Mouse (Mus musculus): ENCODE measurements around the gene Prpf38a. TPM values are rescaled to one million over a fixed set of nuclear protein-coding genes. Genes with fewer than 3 reads are reported as not detected.

Prpf38a gene
- polyA plus RNA-seq (2014; fragmentation: Nextera tagmentation; extraction: Ambion mirVana), result 73.1 and 82.1 TPM in 2 replicates

- Histone ChIP-seq H3K4me1 (ENCODE audit: control insufficient read depth, insufficient read depth, low read length) (peaks cover 16% of the 10 kb centered on the region), H3K9me3 (ENCODE audit: control insufficient read depth, low read length) (no peaks in the 10 kb centered on the region), H3K4me3 (ENCODE audit: low read depth, low read length) (peak within 1 kb of the TSS; percentile 68), H3K36me3 (ENCODE audit: control insufficient read depth, insufficient read depth, low read length) (peaks cover 22% of the 10 kb centered on the region), H3K4me2 (ENCODE audit: low read depth, low read length) (peak within 1 kb of the TSS; percentile 84), H3K27ac (replicated peaks; ENCODE audit: low read depth, low read length) (peak within 1 kb of the TSS; percentile 87), H3K27me3 (replicated peaks; ENCODE audit: control insufficient read depth, insufficient read depth, low read length) (no peaks in the 10 kb centered on the region), H3K9ac (ENCODE audit: low read depth, low read length) (peak within 1 kb of the TSS; percentile 74)
- DNase-seq (ENCODE audit: low spot score) (peak; percentile 99), ATAC-seq (ENCODE audit: low read depth) (peak; percentile 99)
- WGBS, result under 1% methylated on average over 64 of the region's 64 CpGs
These were observed at the start of gene Prpf38a, which contains the start of gene Orc1 for GRCm38 (mm10) chr4:108578840-108579742. TSS of gene Prpf38a (minus strand) at chr4:108579336. TSS of gene Orc1 (plus strand) at chr4:108579423.

DNA sequence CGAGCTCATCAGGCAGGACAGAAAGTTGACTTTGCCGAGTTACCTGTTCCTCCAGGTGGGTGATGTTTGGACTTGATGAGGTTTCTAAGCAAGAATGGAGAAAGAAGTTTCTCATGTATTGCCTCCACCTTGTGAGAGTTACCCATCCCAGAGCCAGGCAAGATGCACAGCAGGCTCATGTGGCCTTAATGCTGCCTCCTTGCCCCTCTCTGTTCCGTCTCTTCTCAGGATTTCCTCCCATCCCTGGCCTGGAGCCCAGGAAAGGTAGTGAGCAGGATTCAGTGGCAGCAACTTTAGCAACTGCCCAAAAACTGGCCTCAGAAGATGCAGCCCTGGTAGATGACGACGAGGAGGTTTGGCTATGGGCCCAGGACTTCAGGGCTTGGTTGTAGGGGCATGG, 47.9 kb upstream of the Prpf38a start:
- Histone ChIP-seq H3K9ac (ENCODE audit: low read depth, low read length) (no peak overlapping the region), H3K27me3 (replicated peaks; ENCODE audit: control insufficient read depth, insufficient read depth, low read length) (no peaks in the 10 kb centered on the region), H3K4me2 (ENCODE audit: low read depth, low read length) (no peak overlapping the region), H3K4me1 (ENCODE audit: control insufficient read depth, insufficient read depth, low read length) (no peaks in the 10 kb centered on the region), H3K9me3 (ENCODE audit: control insufficient read depth, low read length) (no peaks in the 10 kb centered on the region), H3K27ac (replicated peaks; ENCODE audit: low read depth, low read length) (no peak overlapping the region), H3K36me3 (ENCODE audit: control insufficient read depth, insufficient read depth, low read length) (peaks cover 85% of the 10 kb centered on the region), H3K4me3 (ENCODE audit: low read depth, low read length) (no peak overlapping the region)
- no peak for DNase-seq (ENCODE audit: low spot score)
- WGBS, result 86% methylated on average over 5 of the region's 5 CpGs
- ATAC-seq (ENCODE audit: low read depth), result no peak

DNA sequence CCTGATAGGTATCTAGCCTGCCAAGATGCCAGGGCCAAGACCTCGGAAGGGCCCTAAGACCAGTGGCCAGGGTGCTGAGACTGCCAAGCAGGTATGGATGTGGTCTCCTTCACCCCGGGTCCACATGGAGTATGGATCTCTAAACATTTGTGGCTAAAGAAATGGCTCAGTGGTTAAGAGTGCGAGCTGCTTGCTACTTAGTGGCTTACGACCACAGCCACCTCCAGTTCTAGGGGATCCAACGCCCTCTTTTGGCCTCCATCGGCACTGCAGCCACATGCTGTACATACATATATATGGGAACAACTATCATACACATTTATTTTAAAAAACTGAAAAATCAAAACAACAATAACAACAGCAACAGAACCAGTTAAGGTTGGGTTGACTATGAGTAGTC, 42.4 kb upstream of the Prpf38a start:
- H3K4me2 ChIP-seq (ENCODE audit: low read depth, low read length), result no peak overlapping the region
- H3K9ac ChIP-seq (ENCODE audit: low read depth, low read length), result no peak overlapping the region
- H3K9me3 ChIP-seq (ENCODE audit: control insufficient read depth, low read length), result no peaks in the 10 kb centered on the region
- no peaks in the 10 kb centered on the region for H3K27me3 ChIP-seq (replicated peaks; ENCODE audit: control insufficient read depth, insufficient read depth, low read length)
- ATAC-seq (ENCODE audit: low read depth) (no peak), DNase-seq (ENCODE audit: low spot score) (no peak)
- H3K36me3 ChIP-seq (ENCODE audit: control insufficient read depth, insufficient read depth, low read length), result peaks cover 33% of the 10 kb centered on the region
- 95% methylated on average over 6 of the region's 6 CpGs for WGBS
- H3K4me3 ChIP-seq (ENCODE audit: low read depth, low read length), result no peak overlapping the region
- H3K27ac ChIP-seq (replicated peaks; ENCODE audit: low read depth, low read length), result no peak overlapping the region
- peaks cover 11% of the 10 kb centered on the region; the same call in 1 of the 2 replicates for H3K4me1 ChIP-seq (ENCODE audit: control insufficient read depth, insufficient read depth, low read length)

GRCm38 (mm10) chr4:108620536-108620935, 41.4 kb upstream of the Prpf38a start:
- no peak for ATAC-seq (ENCODE audit: low read depth)

GRCm38 (mm10) chr4:108619587-108620341, 40.6 kb upstream of the Prpf38a start, which contains the start of gene Cc2d1b:
TSS of gene Cc2d1b (plus strand) at chr4:108619940.
- Histone ChIP-seq H3K4me3 (ENCODE audit: low read depth, low read length) (peak within 1 kb of the TSS; percentile 65), H3K4me2 (ENCODE audit: low read depth, low read length) (peak within 1 kb of the TSS; percentile 76), H3K36me3 (ENCODE audit: control insufficient read depth, insufficient read depth, low read length) (peaks cover 16% of the 10 kb centered on the region; the same call in 1 of the 2 replicates), H3K4me1 (ENCODE audit: control insufficient read depth, insufficient read depth, low read length) (peaks cover 11% of the 10 kb centered on the region; the same call in 1 of the 2 replicates), H3K27me3 (replicated peaks; ENCODE audit: control insufficient read depth, insufficient read depth, low read length) (no peaks in the 10 kb centered on the region), H3K27ac (replicated peaks; ENCODE audit: low read depth, low read length) (peak within 1 kb of the TSS; percentile 91), H3K9me3 (ENCODE audit: control insufficient read depth, low read length) (no peaks in the 10 kb centered on the region), H3K9ac (ENCODE audit: low read depth, low read length) (peak within 1 kb of the TSS; percentile 84)
- peak; percentile 94 for ATAC-seq (ENCODE audit: low read depth)
- 1% methylated on average over 30 of the region's 86 CpGs for WGBS
- peak; percentile 96 for DNase-seq (ENCODE audit: low spot score)

More at GRCm38 (mm10) chr4:108620536-108620935, 41.4 kb upstream of the Prpf38a start:
- H3K9ac ChIP-seq (ENCODE audit: low read depth, low read length), result peak overlapping the region; percentile 84
- WGBS, result 12% methylated on average over 8 of the region's 8 CpGs
- peak; percentile 9 for DNase-seq (ENCODE audit: low spot score)
- peak overlapping the region; percentile 65 for H3K4me3 ChIP-seq (ENCODE audit: low read depth, low read length)
- H3K4me2 ChIP-seq (ENCODE audit: low read depth, low read length), result peak overlapping the region; percentile 76
- H3K4me1 ChIP-seq (ENCODE audit: control insufficient read depth, insufficient read depth, low read length), result peaks cover 11% of the 10 kb centered on the region; the same call in 1 of the 2 replicates
- no peaks in the 10 kb centered on the region for H3K9me3 ChIP-seq (ENCODE audit: control insufficient read depth, low read length)
- no peaks in the 10 kb centered on the region for H3K27me3 ChIP-seq (replicated peaks; ENCODE audit: control insufficient read depth, insufficient read depth, low read length)
- H3K36me3 ChIP-seq (ENCODE audit: control insufficient read depth, insufficient read depth, low read length), result peaks cover 24% of the 10 kb centered on the region
- H3K27ac ChIP-seq (replicated peaks; ENCODE audit: low read depth, low read length), result peak overlapping the region; percentile 91

DNA sequence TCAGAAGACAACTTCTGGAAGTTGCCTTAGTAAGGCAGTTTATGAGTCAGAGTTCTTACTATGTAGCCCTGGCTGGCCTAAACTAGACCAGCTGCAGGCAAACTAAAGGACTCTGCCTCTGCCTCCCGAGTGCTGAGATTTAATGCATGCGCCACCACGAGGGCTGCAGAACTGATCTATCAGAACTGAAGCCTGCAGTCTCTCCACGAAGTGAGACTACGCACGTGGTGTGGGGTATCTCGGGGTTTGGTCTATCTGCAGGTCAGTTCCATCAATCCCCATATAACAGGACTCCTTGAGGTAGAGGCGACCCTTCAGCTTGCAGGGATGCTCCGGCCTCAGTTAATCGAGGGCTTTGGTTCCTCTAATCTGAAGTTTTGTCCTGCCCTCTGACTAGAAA, 40.0 kb upstream of the Prpf38a start:
- H3K4me2 ChIP-seq (ENCODE audit: low read depth, low read length), result peak overlapping the region; percentile 76
- peak; percentile 23 for ATAC-seq (ENCODE audit: low read depth)
- peak; percentile 55 for DNase-seq (ENCODE audit: low spot score)

DNA sequence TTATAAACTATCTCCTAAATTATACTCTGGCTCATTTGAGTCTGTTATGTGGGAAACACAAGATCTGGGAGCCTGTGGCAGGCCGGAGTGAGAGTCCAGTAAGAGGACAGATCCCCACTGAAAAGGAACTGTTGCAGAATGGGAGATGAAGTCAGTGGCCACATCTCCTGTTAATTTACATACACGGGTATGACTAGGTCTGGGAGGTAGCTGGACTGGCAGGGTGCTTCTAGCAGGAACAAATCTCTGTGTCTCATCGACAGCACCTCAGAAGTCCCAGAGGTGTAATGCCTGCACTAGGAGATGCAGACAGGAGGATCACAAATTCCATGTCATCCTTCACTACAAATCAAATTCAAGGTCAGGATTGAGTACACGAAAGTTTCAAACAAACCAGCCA, 39.5 kb upstream of the Prpf38a start:
- 64% methylated on average over 4 of the region's 4 CpGs for WGBS
- no peak for DNase-seq (ENCODE audit: low spot score)
- peak overlapping the region; percentile 76 for H3K4me2 ChIP-seq (ENCODE audit: low read depth, low read length)

More for the DNA sequence above, 40.0 kb upstream of the Prpf38a start:
- WGBS, result under 1% methylated on average over 10 of the region's 10 CpGs
- Histone ChIP-seq H3K9me3 (ENCODE audit: control insufficient read depth, low read length) (no peaks in the 10 kb centered on the region), H3K27ac (replicated peaks; ENCODE audit: low read depth, low read length) (peak overlapping the region; percentile 91), H3K4me3 (ENCODE audit: low read depth, low read length) (peak overlapping the region; percentile 65), H3K9ac (ENCODE audit: low read depth, low read length) (peak overlapping the region; percentile 84), H3K36me3 (ENCODE audit: control insufficient read depth, insufficient read depth, low read length) (peaks cover 12% of the 10 kb centered on the region; the same call in 1 of the 2 replicates), H3K27me3 (replicated peaks; ENCODE audit: control insufficient read depth, insufficient read depth, low read length) (no peaks in the 10 kb centered on the region), H3K4me1 (ENCODE audit: control insufficient read depth, insufficient read depth, low read length) (peaks cover 11% of the 10 kb centered on the region; the same call in 1 of the 2 replicates)

GRCm38 (mm10) chr4:108610935-108611334, 31.8 kb upstream of the Prpf38a start:
- Histone ChIP-seq H3K4me2 (ENCODE audit: low read depth, low read length) (no peak overlapping the region), H3K27ac (replicated peaks; ENCODE audit: low read depth, low read length) (no peak overlapping the region), H3K9me3 (ENCODE audit: control insufficient read depth, low read length) (no peaks in the 10 kb centered on the region), H3K27me3 (replicated peaks; ENCODE audit: control insufficient read depth, insufficient read depth, low read length) (no peaks in the 10 kb centered on the region), H3K4me3 (ENCODE audit: low read depth, low read length) (no peak overlapping the region), H3K9ac (ENCODE audit: low read depth, low read length) (no peak overlapping the region), H3K4me1 (ENCODE audit: control insufficient read depth, insufficient read depth, low read length) (no peaks in the 10 kb centered on the region), H3K36me3 (ENCODE audit: control insufficient read depth, insufficient read depth, low read length) (peaks cover 28% of the 10 kb centered on the region; the same call in 1 of the 2 replicates)
- 88% methylated on average over 5 of the region's 5 CpGs for WGBS
- DNase-seq (ENCODE audit: low spot score) (no peak), ATAC-seq (ENCODE audit: low read depth) (no peak)

More for the DNA sequence above, 39.5 kb upstream of the Prpf38a start:
- H3K27ac ChIP-seq (replicated peaks; ENCODE audit: low read depth, low read length), result peak overlapping the region; percentile 91
- H3K4me3 ChIP-seq (ENCODE audit: low read depth, low read length), result peak overlapping the region; percentile 65; the same call in 1 of the 2 replicates
- peaks cover 11% of the 10 kb centered on the region; the same call in 1 of the 2 replicates for H3K4me1 ChIP-seq (ENCODE audit: control insufficient read depth, insufficient read depth, low read length)
- H3K36me3 ChIP-seq (ENCODE audit: control insufficient read depth, insufficient read depth, low read length), result peaks cover 7% of the 10 kb centered on the region; the same call in 1 of the 2 replicates
- no peak for ATAC-seq (ENCODE audit: low read depth)
- no peaks in the 10 kb centered on the region for H3K9me3 ChIP-seq (ENCODE audit: control insufficient read depth, low read length)
- peak overlapping the region; percentile 84 for H3K9ac ChIP-seq (ENCODE audit: low read depth, low read length)
- no peaks in the 10 kb centered on the region for H3K27me3 ChIP-seq (replicated peaks; ENCODE audit: control insufficient read depth, insufficient read depth, low read length)

Data from embryonic facial prominence, embryonic 14.5 days (tissue).